Comparison of ENCODE assay signal across 7 mouse cellular contexts in genomic region chr5:112240761-112241160, GRCm38 (mm10). TPM values are rescaled to one million over a fixed set of nuclear protein-coding genes. Genes with fewer than 3 reads are reported as not detected.
DNase-seq lines count a peak whose midpoint lies in the region; ATAC-seq lines count a peak whose summit lies in the region.

No protein-coding gene starts in this region.

- WGBS in embryonic facial prominence, embryonic 11.5 days = 2% methylated on average over 10 of the region's 10 CpGs
- WGBS in limb, embryonic 11.5 days = 6% methylated on average over 10 of the region's 10 CpGs
- WGBS in midbrain, embryonic 15.5 days = 0% methylated on average over 10 of the region's 10 CpGs

- H3K4me3 ChIP-seq in embryonic facial prominence, embryonic 11.5 days (ENCODE audit: low read depth, low read length) = no peak overlapping the region
- H3K4me3 ChIP-seq in limb, embryonic 11.5 days (ENCODE audit: low read depth, low read length) = no peak overlapping the region
- no peak overlapping the region for H3K4me3 ChIP-seq in midbrain, embryonic 15.5 days

- H3K27me3 ChIP-seq in embryonic facial prominence, embryonic 11.5 days (ENCODE audit: control insufficient read depth, insufficient read depth, low read length) = no peaks in the 10 kb centered on the region
- peaks cover 15% of the 10 kb centered on the region for H3K27me3 ChIP-seq in limb, embryonic 11.5 days (ENCODE audit: control insufficient read depth, insufficient read depth, low read length)
- H3K27me3 ChIP-seq in midbrain, embryonic 15.5 days (replicated peaks) = no peaks in the 10 kb centered on the region

- H3K9ac ChIP-seq in embryonic facial prominence, embryonic 11.5 days (replicated peaks; ENCODE audit: low read length) = no peak overlapping the region
- no peak overlapping the region for H3K9ac ChIP-seq in limb, embryonic 11.5 days (ENCODE audit: low read length)
- H3K9ac ChIP-seq in midbrain, embryonic 15.5 days = no peak overlapping the region

- no peak overlapping the region for H3K27ac ChIP-seq in embryonic facial prominence, embryonic 11.5 days (replicated peaks; ENCODE audit: low read depth, low read length)
- no peak overlapping the region for H3K27ac ChIP-seq in limb, embryonic 11.5 days (replicated peaks; ENCODE audit: low read depth, low read length)
- H3K27ac ChIP-seq in midbrain, embryonic 15.5 days = no peak overlapping the region

- peak; percentile 95 for DNase-seq in adrenal gland, postnatal 10 days
- peak; percentile 92 for DNase-seq in embryonic facial prominence, embryonic 11.5 days (ENCODE audit: low spot score)
- peak; percentile 86 to 94 for DNase-seq in heart, adult 18-20 months
- peak; percentile 89 for DNase-seq in kidney, adult 18-20 months
- DNase-seq in limb, embryonic 11.5 days (ENCODE audit: low spot score) = peak; percentile 93
- DNase-seq in spleen, adult 18-20 months = peak; percentile 73 to 89

- 0 out of 2 replicates have a peak, but pooled peaks cover 2% of the 10 kb centered on the region for H3K4me1 ChIP-seq in embryonic facial prominence, embryonic 11.5 days (ENCODE audit: control insufficient read depth, insufficient read depth, low read length)
- H3K4me1 ChIP-seq in limb, embryonic 11.5 days (ENCODE audit: control insufficient read depth, insufficient read depth, low read length) = peaks cover 11% of the 10 kb centered on the region
- H3K4me1 ChIP-seq in midbrain, embryonic 15.5 days = peaks cover 30% of the 10 kb centered on the region

- H3K36me3 ChIP-seq in embryonic facial prominence, embryonic 11.5 days (replicated peaks; ENCODE audit: control insufficient read depth, insufficient read depth, low read depth, low read length) = no peaks in the 10 kb centered on the region
- H3K36me3 ChIP-seq in limb, embryonic 11.5 days (ENCODE audit: control insufficient read depth, insufficient read depth, low read length) = no peaks in the 10 kb centered on the region
- no peaks in the 10 kb centered on the region for H3K36me3 ChIP-seq in midbrain, embryonic 15.5 days (replicated peaks)

- H3K4me2 ChIP-seq in embryonic facial prominence, embryonic 11.5 days (ENCODE audit: low read depth, low read length) = no peak overlapping the region
- no peak overlapping the region for H3K4me2 ChIP-seq in limb, embryonic 11.5 days (ENCODE audit: low read depth, severe bottlenecking)
- no peak overlapping the region for H3K4me2 ChIP-seq in midbrain, embryonic 15.5 days

- no peaks in the 10 kb centered on the region for H3K9me3 ChIP-seq in embryonic facial prominence, embryonic 11.5 days (replicated peaks; ENCODE audit: control insufficient read depth, low read length)
- no peaks in the 10 kb centered on the region for H3K9me3 ChIP-seq in limb, embryonic 11.5 days (ENCODE audit: control insufficient read depth, low read length)
- H3K9me3 ChIP-seq in midbrain, embryonic 15.5 days = no peaks in the 10 kb centered on the region

- peak; percentile 41 for ATAC-seq in embryonic facial prominence, embryonic 11.5 days (replicated peaks; ENCODE audit: insufficient number of reproducible peaks, low FRiP score, low TSS enrichment, low read depth)
- ATAC-seq in limb, embryonic 11.5 days (ENCODE audit: insufficient number of reproducible peaks, low FRiP score, low TSS enrichment, low read depth) = peak; percentile 53; the same call in 1 of the 2 replicates
- peak; percentile 19 for ATAC-seq in midbrain, embryonic 15.5 days (replicated peaks)

RNA-seq across cellular contexts. Expression of gene Cryba4, which starts 11.6 kb away (rescaled TPM):
- 10 to 100 TPM in 1 of 2 experiments, 1 to 10 TPM in 1; 7.9 to 17.4 TPM for total RNA-seq in adrenal gland, postnatal 10 days (2021)
- polyA plus RNA-seq in embryonic facial prominence, embryonic 11.5 days (2014; fragmentation: Nextera tagmentation; extraction: Ambion mirVana) = 0.69 and 1.6 TPM in 2 replicates
- total RNA-seq in heart, adult 18-20 months (2021) = 1 to 10 TPM; 5.7 to 6.6 TPM
- 0.20 and 0.61 TPM in 2 replicates for polyA plus RNA-seq in limb, embryonic 11.5 days (2014; fragmentation: Nextera tagmentation; extraction: Ambion mirVana)
- polyA plus RNA-seq in midbrain, embryonic 15.5 days (2015; fragmentation: Nextera tagmentation; extraction: Ambion mirVana) = 0.93 and 1.4 TPM in 2 replicates

RNA-seq across cellular contexts. Expression of gene Crybb1, which starts 14.9 kb away (rescaled TPM):
- 1 to 10 TPM; 1.4 to 2.2 TPM for total RNA-seq in adrenal gland, postnatal 10 days (2021)
- 2.7 and 20.0 TPM in 2 replicates for polyA plus RNA-seq in embryonic facial prominence, embryonic 11.5 days (2014; fragmentation: Nextera tagmentation; extraction: Ambion mirVana)
- total RNA-seq in heart, adult 18-20 months (2021) = 1 to 10 TPM; 2.0 to 3.1 TPM
- 0.20 TPM in 1 of 2 replicates, not detected in the other for polyA plus RNA-seq in limb, embryonic 11.5 days (2014; fragmentation: Nextera tagmentation; extraction: Ambion mirVana)
- polyA plus RNA-seq in midbrain, embryonic 15.5 days (2015; fragmentation: Nextera tagmentation; extraction: Ambion mirVana) = 4.3 and 4.8 TPM in 2 replicates

RNA-seq across cellular contexts. Expression of gene Tpst2, which starts 35.7 kb away (rescaled TPM):
- 100 to 1,000 TPM; 116 to 169 TPM for total RNA-seq in adrenal gland, postnatal 10 days (2021)
- polyA plus RNA-seq in embryonic facial prominence, embryonic 11.5 days (2014; fragmentation: Nextera tagmentation; extraction: Ambion mirVana) = 29.0 and 30.1 TPM in 2 replicates
- total RNA-seq in heart, adult 18-20 months (2021) = 10 to 100 TPM; 47.1 to 50.0 TPM
- polyA plus RNA-seq in limb, embryonic 11.5 days (2014; fragmentation: Nextera tagmentation; extraction: Ambion mirVana) = 30.9 and 31.1 TPM in 2 replicates
- polyA plus RNA-seq in midbrain, embryonic 15.5 days (2015; fragmentation: Nextera tagmentation; extraction: Ambion mirVana) = 29.4 and 33.7 TPM in 2 replicates
